Mouse (Mus musculus): ENCODE data around the gene Grid2.
"Not testable (repeated sequence)": the region's sequence is repeated elsewhere in the genome, so short reads cannot be mapped to it uniquely, and the experiment has no call there.

Grid2 gene

DNA sequence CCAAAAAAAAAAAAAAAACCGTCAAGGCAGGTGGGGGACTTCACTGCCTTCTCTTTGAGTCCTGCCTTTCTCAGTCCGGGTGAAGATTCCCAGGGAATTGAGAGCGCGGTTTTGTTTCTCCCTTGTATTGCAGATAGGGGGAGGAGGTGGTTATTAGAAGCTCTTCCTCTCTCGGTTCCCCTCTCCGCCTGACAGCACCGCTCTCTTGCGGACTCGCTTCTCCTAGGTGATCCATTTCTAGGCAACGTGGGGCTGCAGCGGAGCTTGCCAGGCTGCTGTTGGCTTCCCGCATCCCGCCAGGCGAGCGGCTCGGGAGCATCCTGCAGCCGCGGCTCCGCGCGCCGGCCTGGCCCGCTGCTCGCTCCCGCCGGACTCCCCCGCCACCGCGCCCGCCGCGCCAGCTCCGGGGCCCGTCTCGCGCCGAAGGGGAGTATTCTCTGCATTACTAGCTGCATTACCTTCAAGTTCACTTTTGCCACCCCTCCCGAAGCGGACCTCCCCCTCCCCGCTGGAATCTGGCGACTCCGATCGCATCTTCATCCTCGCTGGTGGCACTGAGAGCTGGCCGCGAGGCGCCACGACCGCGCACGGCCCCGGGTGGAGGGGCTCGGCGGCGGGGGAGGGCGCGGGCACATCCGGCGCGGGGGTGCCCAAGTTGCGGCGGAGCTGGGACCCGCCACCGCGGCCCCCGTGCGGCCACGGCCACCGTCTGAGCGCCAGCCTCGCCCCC lies at the start of gene Grid2:
TSS of gene Grid2 (plus strand) at position 51 of the 730 bp plus-strand sequence.
- DNase-seq = no peak

DNA sequence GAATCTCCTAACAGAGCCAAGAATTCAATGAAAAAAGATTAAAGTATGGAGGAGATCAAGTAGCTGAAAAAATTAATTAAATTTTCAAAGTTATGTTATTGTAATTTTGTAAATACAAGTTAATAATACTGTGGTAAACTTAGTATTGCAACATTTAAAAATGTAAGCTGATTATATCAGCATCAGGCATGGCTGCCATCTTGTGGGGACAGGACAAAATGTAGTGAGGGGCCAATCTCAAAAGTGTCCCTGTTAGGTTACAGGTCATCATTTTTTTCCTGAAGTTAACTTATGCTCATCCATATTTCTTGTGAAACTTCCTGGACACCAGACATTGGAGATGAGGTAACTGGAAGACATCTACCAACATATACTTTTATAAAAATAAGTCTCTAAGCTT lies 4.9 kb upstream of the Grid2 start:
- no peak for DNase-seq

- no peak for DNase-seq
These were observed 1.1 kb downstream of the Grid2 start for GRCm38 (mm10) chr6:63256556-63257405.

DNA sequence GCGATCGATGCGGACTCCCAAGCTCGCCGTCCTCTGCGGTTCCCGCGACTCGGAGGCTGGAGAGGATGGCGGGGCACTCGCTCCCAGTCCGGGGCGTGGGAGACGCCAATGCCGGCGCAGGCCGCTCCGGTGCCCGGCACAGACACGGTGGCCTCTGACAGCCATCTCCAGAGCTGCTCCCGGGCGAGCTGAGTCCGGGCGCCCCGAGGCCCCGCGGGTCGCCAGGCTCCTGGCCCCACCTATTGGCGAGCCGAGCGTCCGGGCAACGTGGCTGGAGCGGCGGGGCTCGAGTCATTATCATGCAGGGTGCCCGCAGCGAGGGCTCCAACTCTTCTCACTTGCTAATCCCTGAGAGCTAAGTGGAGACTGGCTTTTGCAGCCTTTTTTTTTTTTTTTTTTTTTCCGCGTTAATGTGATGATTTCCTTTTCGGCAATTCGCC lies 1.8 kb downstream of the Grid2 start:
- no peak for DNase-seq

DNA sequence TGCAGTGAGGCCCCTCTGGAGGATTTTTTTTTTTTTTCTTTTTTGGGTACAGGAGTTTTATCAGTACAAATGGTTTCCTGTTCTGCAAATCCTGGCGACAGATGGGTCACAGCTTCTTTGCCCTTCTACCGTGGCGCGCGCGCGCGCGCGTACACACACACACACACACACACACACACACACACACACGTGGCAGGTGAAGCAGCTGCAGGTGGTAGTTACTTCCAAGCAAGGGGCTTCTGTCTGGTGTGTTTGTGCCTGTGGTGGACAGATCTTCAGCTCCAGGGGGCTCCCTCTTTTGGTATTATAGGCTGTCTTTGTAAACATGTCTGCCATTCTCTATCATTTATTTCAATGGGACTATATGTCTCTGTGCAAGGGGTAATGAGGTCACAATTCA lies 2.2 kb downstream of the Grid2 start:
- DNase-seq = no peak

- no peak for DNase-seq
These were observed 4.1 kb downstream of the Grid2 start for GRCm38 (mm10) chr6:63259764-63260163.

GRCm38 (mm10) chr6:63284419-63284818 lies 28.7 kb downstream of the Grid2 start:
- no peak for DNase-seq

GRCm38 (mm10) chr6:63342438-63343004 lies 86.8 kb downstream of the Grid2 start:
- DNase-seq = no peak

- no peak for DNase-seq
These were observed 91.3 kb downstream of the Grid2 start for GRCm38 (mm10) chr6:63347015-63347414.

- no peak for DNase-seq
These were observed 125.5 kb downstream of the Grid2 start for GRCm38 (mm10) chr6:63381061-63381611.

DNA sequence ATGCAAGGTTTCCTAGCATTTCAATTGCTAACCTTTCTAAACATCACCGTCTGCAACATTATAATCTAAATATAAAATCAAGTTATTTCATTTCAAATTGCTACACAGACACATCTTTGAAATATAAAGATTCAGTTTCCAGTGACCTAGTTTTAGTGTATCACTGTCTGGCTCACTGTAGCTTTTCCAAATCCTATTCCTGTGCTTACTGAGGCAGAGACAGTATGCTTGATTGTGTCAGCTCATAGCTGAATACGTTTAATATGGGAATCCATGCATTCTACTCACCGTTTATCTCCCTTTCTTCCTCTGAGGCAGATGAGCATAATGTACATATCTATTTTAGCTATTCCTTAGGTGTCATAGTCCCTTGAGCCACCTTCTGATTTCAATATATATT lies 146.0 kb downstream of the Grid2 start:
- no peak for DNase-seq

- DNase-seq = no peak
These were observed 161.9 kb downstream of the Grid2 start for GRCm38 (mm10) chr6:63417534-63417933.

DNA sequence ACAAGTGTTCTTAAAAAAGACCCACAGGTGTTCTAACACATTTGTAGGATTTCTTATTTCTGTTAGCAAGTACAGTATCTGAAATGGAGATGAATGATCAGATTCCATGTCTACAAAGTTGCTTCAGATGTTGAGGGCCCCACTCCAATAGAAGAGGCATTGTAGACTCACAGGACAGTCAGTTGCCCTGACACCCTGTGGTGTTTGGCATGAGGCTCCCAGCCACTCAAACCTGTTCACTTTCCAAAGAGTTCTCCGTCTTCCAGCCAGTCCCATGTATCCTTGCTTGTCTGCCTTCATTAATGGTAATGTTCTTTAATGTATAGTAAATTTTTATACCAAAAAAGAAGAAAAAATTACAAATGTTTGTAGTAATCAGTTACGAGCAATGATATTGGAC lies 177.1 kb downstream of the Grid2 start:
- DNase-seq = no peak

DNA sequence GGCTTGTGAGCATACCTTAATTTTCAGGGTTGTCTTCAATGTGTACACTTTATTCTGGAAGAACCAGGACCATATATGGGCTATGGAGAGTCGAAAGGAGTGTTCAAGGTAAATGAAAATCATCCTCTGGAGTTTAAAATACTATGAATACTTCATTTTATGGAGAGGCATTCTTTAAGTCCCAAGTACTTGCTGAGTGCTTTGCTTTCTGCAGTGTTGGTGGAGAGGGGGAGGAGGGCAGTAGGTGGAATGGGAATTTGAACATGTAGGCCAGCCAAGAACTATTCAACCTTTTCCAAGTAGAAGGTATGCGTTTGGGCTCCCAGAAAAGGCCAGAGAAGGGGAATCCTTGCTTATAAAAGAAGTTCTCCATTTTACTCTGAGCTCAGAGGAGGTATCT lies 192.5 kb downstream of the Grid2 start:
- DNase-seq = no peak

DNA sequence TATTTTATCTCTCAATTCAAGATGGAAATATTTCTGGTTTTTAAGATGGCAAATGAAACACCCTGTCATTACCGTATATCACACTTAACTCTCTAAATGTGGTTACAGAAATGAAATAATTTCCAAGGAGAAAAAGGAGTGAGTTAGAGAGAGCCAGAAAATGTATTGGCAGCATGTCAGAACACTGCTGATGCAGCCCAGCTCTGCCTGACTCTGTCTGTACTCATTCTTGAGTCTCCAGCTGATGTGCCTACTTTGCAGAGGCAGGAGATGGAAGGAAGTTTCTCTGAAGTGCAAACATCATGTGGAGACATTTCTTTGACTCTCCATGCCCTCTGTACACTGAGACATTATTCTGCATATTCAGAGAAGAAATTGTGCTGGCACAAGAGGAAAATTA lies 226.5 kb downstream of the Grid2 start:
- DNase-seq = no peak

GRCm38 (mm10) chr6:63515016-63515415 lies 259.3 kb downstream of the Grid2 start:
- no peak for DNase-seq

DNA sequence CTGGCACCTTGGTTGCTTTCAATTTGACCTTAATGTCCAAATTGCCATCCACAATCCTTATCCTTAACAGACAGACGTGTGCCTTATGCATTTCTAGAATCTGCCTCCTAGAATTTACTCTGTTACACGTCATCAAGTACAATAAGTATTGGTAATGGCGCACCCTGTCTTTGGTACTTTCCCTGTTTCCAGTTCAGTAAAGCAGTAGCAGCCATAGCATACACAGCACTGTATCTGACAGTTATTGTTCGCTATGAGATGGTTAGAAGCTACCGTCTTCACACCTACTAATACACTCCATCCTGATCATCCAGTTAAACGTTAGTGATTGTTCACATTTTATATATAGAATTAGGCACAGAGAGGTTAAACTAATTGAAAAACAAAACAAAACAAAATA lies 260.3 kb downstream of the Grid2 start:
- DNase-seq = no peak

DNA sequence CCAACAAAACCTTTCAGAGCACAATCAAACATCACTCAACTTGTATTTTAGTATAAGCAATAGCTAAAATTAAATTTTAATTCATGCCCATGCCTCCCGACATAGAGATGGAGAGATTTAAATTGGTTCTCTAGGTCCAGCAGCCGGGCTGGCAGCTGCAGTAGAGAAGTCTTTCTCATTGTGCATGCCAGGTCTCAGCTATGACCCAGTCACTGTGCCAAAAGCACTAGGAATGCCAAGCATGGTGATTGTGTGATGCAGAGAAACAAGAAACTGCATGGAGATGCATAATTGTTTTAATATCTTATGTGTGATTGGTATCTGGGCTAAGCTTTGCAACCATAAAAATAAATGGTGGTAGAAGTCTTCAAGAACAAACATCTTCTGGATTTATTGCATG lies 276.1 kb downstream of the Grid2 start:
- DNase-seq = no peak

DNA sequence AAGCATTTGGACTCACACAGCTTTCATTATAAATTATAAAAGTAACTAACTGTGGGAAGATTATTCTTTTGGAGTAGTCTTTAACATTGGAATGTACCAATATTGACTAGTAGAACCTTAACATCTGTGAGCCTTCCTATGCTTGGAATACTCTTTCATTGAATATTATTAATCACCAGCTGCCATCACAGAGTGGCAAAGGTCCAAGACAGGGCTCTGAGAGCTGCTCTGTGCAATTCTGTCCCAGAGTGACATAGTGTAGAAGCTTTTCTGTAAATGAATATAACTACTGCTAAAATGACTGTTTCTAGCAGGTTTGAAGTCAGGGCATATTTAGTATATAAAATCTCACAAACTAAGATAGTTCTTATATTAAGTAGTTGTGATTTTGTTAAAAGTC lies 277.2 kb downstream of the Grid2 start:
- no peak for DNase-seq

DNA sequence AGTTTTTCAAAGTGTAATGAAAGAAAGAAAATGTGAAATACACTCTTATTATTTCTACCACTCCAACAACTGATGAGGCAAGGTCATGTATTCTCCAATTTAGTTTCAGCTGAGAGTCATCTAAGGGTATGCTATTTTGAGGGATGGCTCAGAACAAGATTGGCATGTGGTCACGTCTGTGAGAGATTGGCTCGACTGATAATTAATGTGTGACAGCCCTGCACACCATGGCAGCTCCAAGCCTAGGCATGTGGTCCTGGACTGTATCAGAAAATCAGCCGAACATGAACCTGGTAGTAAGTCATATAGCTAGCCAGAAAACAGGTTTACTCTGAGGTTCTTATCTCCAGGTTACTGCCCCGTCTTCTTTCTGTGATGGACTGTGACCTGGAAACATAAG lies 292.1 kb downstream of the Grid2 start:
- DNase-seq = no peak

DNA sequence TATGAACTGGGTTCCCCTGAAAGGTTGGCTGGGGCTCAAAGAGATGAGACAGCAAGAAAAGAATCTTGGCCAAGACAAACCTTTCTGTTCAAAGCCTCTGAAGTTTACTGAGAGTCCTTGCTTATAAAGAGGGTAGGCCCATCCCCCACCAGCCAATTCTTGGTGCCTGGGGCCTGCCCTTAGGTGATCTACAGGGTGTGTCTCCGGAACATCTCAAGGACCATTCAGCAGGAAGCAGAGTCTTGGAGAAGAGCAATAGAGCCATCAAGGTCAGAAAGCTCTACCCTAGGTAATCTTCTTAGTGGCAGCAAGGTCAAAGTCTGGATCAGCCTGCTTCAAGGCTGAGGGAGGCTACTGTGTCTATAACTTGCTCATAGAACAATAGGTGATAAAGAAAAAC lies 313.1 kb downstream of the Grid2 start:
- DNase-seq = not testable (repeated sequence)

DNA sequence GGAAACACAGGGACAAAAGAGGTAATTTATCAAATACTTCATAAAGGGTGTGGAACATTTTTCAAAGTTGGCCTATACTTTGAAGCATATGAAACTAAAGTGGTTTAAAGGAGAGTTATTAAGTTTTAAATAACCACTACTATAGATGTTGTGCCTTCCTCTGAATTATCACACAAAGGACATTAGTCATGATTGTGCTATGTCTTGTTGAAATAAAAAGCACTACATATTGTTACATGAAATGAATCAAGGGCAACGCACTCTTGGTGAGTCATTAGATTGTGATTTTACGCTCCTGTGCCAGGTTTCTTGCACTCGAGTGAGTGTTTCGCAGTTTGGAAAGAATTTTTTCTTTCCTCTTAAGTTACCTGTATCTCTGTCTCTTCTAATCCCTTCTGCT lies 335.0 kb downstream of the Grid2 start:
- DNase-seq = no peak

DNA sequence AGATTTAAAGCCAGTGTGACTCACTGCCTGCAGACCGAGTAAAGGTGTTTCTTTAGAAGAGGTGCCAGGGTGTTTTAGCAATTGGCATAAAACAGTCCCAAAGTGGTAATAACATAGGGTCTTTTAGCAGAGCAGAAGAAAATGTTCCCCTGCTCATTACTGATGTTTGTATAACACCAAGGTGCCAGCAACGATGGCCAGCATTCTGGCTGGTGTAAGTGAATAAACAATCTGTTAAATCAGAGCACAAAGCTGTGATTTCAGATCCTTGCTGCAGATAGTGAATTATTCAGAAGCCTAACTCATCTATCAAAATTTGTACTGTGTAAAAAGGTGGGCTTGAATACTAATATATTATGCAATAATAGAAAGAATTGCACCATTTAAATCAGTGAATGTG lies 353.9 kb downstream of the Grid2 start:
- DNase-seq = no peak

DNA sequence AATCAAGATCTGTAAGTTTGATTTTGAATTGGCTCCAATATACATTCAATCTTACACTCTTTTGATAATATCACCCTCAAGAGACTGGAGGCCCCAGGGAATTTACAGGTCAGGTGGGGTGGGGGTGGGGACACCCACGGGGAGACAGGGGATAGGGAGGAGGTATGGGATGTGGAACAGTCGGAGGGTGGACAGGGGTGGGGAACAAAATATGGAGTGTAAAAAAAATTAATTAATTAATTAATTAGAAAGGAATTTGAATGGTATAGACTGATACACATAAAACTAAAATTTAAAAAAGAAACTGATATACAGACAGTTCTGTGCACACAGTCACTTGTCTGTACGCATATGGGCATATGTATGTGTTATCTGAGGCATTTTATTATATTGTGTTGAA lies 380.3 kb downstream of the Grid2 start:
- DNase-seq = no peak
